Mouse (Mus musculus): ENCODE measurements at regions not wholly inside any gene's neighbourhood (a gene's known extent, or its start where the extent isn't known, plus 50 kb on each side); places are given as distances from the start of the nearest gene placed in this dataset. TPM values are rescaled to one million over a fixed set of nuclear protein-coding genes. Genes with fewer than 3 reads are reported as not detected.

- Histone ChIP-seq H3K4me3 (no peak overlapping the region), H3K27ac (no peak overlapping the region)
- DNase-seq = no peak
- intact Hi-C loops (cut with DNase I) = no loop called here
- peak; percentile 75 for TF ChIP-seq CTCF (IDR thresholded peaks at IDR 0.05)
Observed at GRCm38 (mm10) chr14:48358487-48359159, 87.3 kb upstream of the Tmem260 start.

DNA sequence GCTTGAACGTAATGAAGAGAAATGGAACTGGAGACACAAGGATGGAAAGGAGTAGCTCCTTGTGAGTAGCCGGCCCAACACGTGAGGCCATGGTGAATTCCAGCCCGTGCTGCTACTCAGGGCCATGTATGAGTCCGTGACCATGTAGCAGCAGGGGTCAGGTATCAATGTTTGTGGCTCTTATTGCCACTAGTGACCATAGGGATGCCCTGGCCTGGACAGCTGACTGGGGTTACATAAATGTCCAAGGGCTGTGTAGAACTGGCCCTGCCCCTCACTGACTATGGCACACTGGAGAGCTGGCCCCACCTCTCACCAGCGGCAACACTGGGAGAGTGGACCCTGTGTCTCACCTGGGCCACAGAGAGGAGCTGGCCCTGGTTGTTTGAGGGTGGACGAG is 84.1 kb upstream of the Tmem260 start:
- H3K27ac ChIP-seq = no peak overlapping the region
- intact Hi-C loops (cut with DNase I) = loop anchor here (10.0 kb wide), 2 partner anchors 237 to 767 kb away; partner anchors contain the start of gene Peli2
- TF ChIP-seq CTCF (IDR thresholded peaks at IDR 0.05) = no peak
- H3K4me3 ChIP-seq = no peak overlapping the region
- DNase-seq = no peak

GRCm38 (mm10) chr14:48367006-48367405 is 78.9 kb upstream of the Tmem260 start:
- Histone ChIP-seq H3K4me3 (no peak overlapping the region), H3K27ac (no peak overlapping the region)
- peak; percentile 90; the same call in 1 of the 2 replicates for TF ChIP-seq CTCF (IDR thresholded peaks at IDR 0.05)
- peak; percentile 77 for DNase-seq
- intact Hi-C loops (cut with DNase I) = loop anchor here (2.0 to 10.0 kb wide), 3 partner anchors 242 to 772 kb away; partner anchors contain the start of gene Peli2

GRCm38 (mm10) chr14:48370322-48370721 is 75.6 kb upstream of the Tmem260 start:
- Histone ChIP-seq H3K4me3 (no peak overlapping the region), H3K27ac (no peak overlapping the region)
- no peak for DNase-seq
- intact Hi-C loops (cut with DNase I) = loop anchor here (1.0 to 5.0 kb wide), 4 partner anchors 47 to 747 kb away; partner anchors contain the start of gene Tmem260
- TF ChIP-seq CTCF (IDR thresholded peaks at IDR 0.05) = peak; percentile 85

GRCm38 (mm10) chr14:48371766-48372165 is 74.2 kb upstream of the Tmem260 start:
- TF ChIP-seq CTCF (IDR thresholded peaks at IDR 0.05) = peak; percentile 31; the same call in 1 of the 2 replicates
- intact Hi-C loops (cut with DNase I) = loop anchor here (2.0 to 5.0 kb wide), 3 partner anchors 46 to 746 kb away; partner anchors contain the start of gene Tmem260
- DNase-seq = no peak
- H3K4me3 ChIP-seq = no peak overlapping the region
- H3K27ac ChIP-seq = no peak overlapping the region

DNA sequence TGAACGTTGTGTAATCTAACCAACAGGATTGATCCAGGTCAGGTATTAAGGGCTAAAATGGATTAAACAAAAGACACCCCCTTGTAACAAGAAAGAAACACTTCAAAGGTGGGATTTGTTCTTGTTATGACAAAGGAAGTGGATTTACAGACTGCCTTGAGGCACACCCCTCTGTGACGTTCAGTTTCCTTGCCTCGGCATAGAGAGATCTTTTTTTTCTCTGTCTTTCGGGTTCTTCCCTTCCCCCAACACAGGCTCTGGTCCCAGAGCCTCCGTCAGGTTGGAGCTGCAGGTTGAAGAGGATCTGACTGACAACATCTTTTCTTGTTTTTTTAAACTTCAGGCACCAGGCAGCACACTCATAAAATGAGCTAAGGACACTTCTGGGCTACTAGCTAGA is 69.8 kb upstream of the Tmem260 start:
- H3K4me3 ChIP-seq = no peak overlapping the region
- intact Hi-C loops (cut with DNase I) = no loop called here
- TF ChIP-seq CTCF (IDR thresholded peaks at IDR 0.05) = no peak
- no peak overlapping the region for H3K27ac ChIP-seq
- DNase-seq = no peak

Small RNA genes lying in the stretch of these regions (microRNA-seq; reads per million reads assigned to microRNA genes)
- gene Gm23881 = not detected
